Mouse (Mus musculus) gastrocnemius, postnatal 14 days (tissue): Measurements from ENCODE around the gene Serp2. TPM values are rescaled to one million over a fixed set of nuclear protein-coding genes. Genes with fewer than 3 reads are reported as not detected.
"Not testable (repeated sequence)": the region's sequence is repeated elsewhere in the genome, so short reads cannot be mapped to it uniquely, and the experiment has no call there.

Experiments
- DNase-seq: peaks from one replicate; pipeline ENCODE4 v3.0.0; 2021; ENCODE audit warnings: mixed read lengths
- intact Hi-C: fragments of 180-260 bp; cut with DNase I; formaldehyde crosslinking; loops from one replicate; pipeline ENCODE4 v1.15.1; 2025; ENCODE audit warnings: low total_unique reads
- total RNA-seq, 2 experiments: library from RNA; stranded (reverse); gene quantifications; 2 replicates each; pipeline ENCODE4 v1.2.3; 2021

Serp2 gene
- total RNA-seq, 2 experiments from 2014 or later: 0.62 to 0.97 TPM

DNA sequence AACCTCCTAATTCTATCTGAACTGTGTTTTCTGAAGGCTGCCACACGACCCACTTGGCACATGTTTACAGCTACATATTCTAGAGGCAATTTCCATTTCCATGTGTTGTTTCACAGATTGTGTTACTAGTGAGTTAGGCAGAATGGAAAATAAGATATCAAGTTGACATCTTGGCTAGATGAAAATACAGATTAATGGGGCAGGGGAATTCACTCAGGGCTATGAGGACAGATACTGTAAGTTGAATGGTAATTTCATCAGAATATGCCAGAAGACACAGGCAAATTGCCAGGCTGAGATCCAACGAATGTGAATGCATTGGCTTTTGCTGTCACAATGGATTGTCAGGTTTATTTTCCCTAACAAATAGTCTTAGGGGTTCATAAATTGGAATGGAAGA is 21.2 kb upstream of the Serp2 start:
- DNase-seq: no peak

GRCm38 (mm10) chr14:76570292-76570691 is 13.6 kb upstream of the Serp2 start:
- intact Hi-C loops: no loop called here
- DNase-seq: no peak

More for the DNA sequence above, 21.2 kb upstream of the Serp2 start:
- intact Hi-C loops: no loop called here

DNA sequence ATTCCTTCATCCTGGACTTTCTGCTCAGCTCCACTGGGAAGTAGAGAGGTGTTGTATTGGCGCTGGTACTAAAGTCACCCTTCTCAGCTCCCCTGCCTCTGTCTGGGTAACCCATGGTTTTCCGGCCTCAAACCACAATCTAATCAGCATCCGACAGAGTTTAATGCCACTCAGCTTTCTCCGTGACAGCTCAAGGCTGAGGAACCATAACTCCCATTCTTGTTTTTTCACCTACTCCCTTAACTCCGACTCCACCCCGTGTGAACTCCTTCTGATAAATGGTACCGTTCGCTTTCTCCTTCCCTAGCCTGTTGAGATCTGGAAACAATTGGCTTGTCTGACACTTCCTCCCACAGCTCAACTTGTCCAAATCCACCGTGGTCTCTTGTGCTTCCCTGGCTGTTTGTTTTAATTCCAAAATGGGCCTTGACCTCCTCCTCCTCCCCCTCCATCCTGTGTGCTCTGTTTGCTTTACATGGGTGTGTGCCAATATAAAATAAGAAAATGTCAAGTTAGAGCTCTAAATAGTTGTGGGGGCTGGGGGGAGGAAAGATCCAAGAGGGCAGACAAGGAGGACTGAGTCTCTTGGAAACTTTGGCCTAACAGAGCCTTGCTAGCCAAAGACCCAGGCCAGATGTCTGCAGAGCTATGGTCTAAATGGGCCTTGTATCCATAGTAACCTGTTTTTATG is 12.7 kb upstream of the Serp2 start:
- DNase-seq: no peak
- intact Hi-C loops: no loop called here

- intact Hi-C loops: no loop called here
- DNase-seq: no peak
Observed at GRCm38 (mm10) chr14:76568548-76568947, 11.9 kb upstream of the Serp2 start.

DNA sequence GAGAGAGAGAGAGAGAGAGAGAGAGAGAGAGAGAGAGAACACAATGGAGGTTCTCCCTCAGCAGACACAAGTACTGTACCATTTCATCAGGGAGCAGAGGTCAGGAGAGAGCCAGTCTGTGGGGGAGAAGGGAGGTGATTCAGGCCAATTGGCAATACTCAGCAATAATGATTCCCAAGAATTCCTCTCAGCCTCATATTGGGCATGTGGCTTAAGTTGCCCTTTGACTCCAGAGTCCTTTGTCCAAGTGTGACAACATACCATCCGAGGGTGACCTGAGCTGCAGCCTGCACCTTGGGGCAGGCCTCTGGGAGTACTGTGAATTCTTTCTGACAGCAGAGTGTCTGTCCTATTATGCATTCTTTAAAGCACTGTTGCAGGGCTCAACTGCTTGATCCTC is 10.6 kb upstream of the Serp2 start:
- intact Hi-C loops: no loop called here
- DNase-seq: no peak

GRCm38 (mm10) chr14:76566711-76567110 is 10.0 kb upstream of the Serp2 start:
- DNase-seq: no peak
- intact Hi-C loops: no loop called here

- DNase-seq: no peak
- intact Hi-C loops: no loop called here
Observed at GRCm38 (mm10) chr14:76566193-76566592, 9.5 kb upstream of the Serp2 start.

DNA sequence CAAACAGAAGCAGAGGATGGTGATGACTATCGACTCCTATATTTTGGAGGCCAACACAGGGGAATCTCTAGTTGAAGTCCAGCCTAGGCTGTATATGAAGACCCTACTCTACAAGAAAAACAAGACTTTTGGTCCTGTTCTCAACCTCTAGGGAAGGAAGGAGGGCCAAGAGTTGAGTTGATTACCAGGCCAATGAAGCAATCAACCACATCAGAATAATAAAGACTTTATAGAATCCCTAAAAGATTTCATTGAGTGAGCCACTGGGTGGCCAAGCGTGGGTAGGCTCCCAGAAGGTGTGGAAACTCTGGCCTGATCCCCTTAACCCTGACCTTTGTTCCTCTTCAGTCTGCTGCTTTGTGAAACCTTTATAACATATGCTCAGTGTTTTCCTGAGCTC is 2.5 kb upstream of the Serp2 start:
- DNase-seq: no peak
- intact Hi-C loops: no loop called here

DNA sequence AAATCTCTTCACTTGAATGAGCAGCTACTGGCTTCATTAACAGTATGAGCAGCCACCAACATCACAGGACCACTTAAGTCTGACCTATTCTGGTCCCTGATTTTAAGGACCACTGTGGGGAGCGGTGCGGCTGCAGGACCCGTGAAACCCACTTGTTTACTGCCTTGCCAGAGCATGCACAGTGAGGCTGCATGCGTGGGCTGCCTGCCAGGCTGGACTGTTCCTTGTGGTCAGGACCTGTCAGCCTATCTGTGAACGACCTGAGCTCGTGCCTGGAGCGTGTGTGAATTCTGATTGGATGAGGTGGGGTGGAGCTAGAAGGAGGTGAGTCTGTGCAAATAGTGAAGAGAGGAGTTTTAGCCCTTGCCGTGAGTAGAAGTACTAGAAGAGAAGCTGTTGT is 1.5 kb upstream of the Serp2 start:
- intact Hi-C loops, DNase-seq: not testable (repeated sequence)

- peak; percentile 56 for DNase-seq
- intact Hi-C loops: no loop called here
Observed at GRCm38 (mm10) chr14:76556031-76556851, 448 bp downstream of the Serp2 start.

DNA sequence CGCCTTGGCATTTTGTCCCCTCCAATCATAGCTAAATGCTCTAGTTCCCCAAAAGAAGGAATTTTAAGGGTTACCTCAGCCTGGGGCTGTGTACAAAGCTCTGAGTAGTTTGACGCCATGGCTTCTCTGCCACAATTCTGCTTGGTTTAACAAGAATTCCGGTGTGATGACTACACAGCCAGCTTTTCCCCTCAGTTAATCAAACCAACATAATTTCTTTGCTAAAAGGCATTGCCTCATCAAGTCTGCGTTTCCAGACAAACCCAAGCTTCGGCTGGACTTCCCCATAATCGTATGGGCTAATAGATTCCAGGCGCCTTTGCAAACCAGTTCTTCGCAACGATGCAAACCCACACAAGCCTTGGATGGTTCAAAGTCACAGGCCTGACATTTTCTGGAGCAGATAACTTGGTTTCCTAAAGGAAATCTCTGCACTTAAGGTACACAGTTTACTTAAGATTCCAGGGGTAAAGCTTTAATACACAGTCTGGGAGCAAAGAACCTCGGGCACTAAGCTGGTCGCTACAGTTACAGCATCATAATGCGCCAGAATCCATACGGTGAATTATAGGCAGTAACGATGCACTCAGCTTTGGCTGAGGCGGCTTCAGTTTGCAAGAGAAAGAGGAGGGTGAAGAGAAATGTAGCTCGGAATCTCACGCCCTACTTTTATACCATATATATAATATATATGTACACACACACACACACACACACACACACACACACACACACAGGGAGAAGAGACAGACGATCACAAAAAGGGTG is 1.2 kb downstream of the Serp2 start:
- intact Hi-C loops: loop anchor here (2.0 kb wide), 1 partner anchor 59 kb away; no protein-coding TSS in a partner anchor

DNA sequence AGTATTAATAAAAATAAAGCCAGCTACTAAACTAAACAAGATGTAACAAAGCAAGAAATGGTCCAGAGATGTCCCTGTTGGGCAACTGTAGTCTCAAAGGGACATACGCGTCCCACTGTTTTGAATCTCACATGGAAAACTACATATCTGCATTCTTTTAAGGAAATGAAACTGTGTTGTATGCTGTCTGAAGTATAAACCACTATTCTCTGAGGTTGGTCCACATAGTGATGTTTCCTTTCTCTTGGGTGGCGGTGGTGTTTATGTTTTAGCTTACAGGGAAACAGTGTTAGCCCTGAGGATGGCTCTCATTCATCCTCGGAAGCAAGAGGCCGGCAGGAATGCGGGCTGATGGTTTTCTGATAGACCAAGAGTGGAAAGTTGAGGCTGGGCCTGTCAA is 12.6 kb downstream of the Serp2 start:
- intact Hi-C loops: no loop called here
- DNase-seq: no peak

More for the DNA sequence above, 1.2 kb downstream of the Serp2 start:
- DNase-seq: no peak

GRCm38 (mm10) chr14:76541341-76541740 is 15.3 kb downstream of the Serp2 start:
- no peak for DNase-seq

DNA sequence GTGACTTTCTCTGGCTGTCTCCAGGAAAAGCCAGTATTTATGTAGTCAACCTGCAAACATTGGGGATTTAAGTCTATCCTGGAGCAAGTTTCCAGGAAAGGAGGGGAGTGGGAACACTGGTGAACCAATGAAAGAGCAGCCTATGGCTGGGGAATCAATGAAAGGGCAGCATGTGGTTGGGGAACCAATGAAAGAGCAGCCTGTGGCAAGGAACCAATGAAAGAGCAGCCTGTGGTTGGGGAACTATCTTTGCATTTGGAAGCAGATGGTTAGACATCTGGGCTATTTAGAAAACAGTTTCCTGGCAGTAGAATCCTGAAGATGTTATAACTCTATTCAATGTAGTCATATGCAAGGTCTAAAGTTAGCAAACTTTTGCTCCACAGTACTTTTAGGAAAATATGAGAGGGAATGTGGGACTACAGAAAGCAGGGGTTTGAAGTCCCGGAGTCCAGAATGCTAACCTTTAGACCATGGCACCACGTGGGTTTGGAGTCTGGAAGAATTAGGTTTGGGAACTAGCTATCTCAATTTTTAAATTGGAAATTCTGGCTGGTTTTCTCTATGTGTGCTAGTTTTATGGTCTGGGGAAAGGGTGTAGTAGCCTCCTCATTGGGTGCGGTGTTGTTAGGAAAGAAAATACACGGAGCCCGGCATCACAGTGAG is 16.6 kb downstream of the Serp2 start:
- no peak for DNase-seq
- intact Hi-C loops: no loop called here

More at GRCm38 (mm10) chr14:76541341-76541740, 15.3 kb downstream of the Serp2 start:
- intact Hi-C loops: no loop called here

DNA sequence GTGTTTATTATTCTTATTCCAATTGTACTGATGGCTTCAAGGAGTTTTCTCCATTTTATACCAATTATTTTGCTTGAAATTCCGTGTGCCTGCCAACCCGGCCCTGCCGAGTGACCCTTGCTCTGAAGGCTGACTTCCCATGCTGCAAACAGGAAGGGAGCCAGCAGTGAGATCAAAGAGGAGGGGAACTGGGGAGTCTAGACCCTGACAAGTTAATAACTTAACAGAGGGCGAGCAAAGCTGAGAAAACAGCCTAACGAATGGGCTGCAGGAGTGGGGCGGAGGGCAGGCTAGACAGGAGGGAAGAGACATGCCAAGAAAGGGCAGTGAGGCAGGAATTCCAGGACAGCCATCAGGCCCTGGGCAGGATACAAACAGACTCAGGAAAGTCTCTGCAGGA is 19.8 kb downstream of the Serp2 start:
- intact Hi-C loops: no loop called here
- DNase-seq: no peak

GRCm38 (mm10) chr14:76535096-76535495 is 21.6 kb downstream of the Serp2 start:
- intact Hi-C loops: no loop called here
- DNase-seq: no peak

DNA sequence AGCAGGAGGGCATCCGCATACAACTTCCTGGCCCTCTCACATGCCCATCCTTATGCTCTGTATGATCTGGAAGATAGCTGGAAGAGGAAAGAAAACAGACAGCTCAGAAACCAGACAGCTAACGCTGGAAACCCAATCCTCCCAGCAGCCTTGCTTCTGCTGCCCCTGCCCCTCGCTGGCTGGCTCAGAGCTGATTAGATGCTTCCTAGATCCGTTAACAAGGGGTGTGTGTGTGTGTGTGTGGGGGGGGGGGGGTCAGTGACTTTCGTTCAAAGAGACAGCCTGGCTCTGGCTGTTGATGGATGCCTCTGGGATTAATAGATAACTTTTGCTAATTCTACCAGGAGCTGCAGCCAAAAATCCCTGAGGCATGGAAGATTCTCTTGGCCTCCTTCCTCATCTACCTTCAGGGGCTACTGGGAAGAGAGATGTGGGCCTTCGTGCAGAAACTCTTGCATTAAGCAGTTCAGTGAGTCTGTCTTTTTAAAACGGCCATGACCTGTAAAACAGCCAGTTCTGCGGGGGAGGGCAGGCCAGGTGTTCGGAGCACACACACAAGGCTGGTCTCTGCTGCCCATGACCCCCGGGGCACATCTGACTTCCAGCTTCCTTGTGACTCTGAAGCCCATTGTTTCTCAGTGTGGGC is 23.4 kb downstream of the Serp2 start:
- no peak for DNase-seq
- intact Hi-C loops: no loop called here

DNA sequence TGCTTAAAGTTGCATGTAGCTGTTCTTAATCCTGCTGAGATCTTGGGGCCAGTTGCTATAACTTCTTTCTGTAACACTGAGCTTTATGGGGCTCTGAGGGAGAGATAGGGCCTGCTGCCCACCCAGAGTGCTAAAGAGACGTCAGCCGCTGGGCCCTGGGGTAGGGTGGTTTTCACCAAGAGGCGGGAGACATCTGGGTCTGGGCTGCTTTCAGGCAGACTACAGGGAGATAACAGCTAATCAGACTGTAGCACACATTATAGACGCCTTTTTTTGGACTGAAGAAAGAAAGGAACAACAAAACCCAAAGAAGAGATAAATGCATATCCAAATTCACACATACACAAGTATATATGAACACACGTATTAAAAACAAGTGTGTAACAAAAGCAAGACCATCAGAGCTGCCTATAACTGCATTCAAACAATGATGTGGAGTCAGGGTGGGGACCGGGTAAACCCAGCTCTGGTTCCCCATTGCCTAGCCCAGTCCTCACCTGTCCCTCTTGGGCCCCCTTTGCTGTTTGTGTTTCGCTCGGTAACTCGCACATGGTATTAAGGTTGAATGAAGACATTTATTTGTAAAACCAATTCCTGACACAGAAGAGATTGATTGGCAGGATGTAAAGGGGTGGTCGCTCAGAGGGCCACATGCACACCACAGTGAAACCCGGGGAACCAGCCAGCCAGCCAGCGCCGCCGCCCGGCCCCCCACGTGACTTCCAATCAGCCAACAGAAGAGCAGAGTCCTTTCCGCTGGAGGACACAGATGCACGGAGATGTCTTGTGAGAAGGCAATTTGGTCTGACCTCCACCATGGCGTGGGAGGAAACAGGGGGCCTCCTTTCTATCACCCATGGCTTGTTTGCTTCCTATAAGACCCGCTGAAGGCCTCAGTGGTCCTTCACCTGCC is 24.2 kb downstream of the Serp2 start:
- DNase-seq: peak; percentile 25
- intact Hi-C loops: no loop called here
